Mouse (Mus musculus) left cerebral cortex, postnatal 36 days (tissue): Measurements from ENCODE around the gene Dnajc1. TPM values are rescaled to one million over a fixed set of nuclear protein-coding genes. Genes with fewer than 3 reads are reported as not detected.
A peak's percentile ranks its signal among the peaks of the same experiment; 100 is the strongest.

Source experiments
- DNase-seq, 2 experiments: peaks; one replicate each; pipeline ENCODE4 v3.0.0; 2021 to 2022; ENCODE audit warnings: low spot score in 2 of 2, mixed read lengths in 1 of 2
- intact Hi-C: fragments of 180-260 bp; cut with DNase I; formaldehyde crosslinking; loops from one replicate; pipeline ENCODE4 v1.15.1; 2025
- total RNA-seq, 2 experiments: library from RNA; stranded (reverse); gene quantifications; 2 replicates each; pipeline ENCODE4 v1.2.3; 2021

The Dnajc1 gene
- 10 to 100 TPM; 17.1 to 23.7 TPM for total RNA-seq

DNA sequence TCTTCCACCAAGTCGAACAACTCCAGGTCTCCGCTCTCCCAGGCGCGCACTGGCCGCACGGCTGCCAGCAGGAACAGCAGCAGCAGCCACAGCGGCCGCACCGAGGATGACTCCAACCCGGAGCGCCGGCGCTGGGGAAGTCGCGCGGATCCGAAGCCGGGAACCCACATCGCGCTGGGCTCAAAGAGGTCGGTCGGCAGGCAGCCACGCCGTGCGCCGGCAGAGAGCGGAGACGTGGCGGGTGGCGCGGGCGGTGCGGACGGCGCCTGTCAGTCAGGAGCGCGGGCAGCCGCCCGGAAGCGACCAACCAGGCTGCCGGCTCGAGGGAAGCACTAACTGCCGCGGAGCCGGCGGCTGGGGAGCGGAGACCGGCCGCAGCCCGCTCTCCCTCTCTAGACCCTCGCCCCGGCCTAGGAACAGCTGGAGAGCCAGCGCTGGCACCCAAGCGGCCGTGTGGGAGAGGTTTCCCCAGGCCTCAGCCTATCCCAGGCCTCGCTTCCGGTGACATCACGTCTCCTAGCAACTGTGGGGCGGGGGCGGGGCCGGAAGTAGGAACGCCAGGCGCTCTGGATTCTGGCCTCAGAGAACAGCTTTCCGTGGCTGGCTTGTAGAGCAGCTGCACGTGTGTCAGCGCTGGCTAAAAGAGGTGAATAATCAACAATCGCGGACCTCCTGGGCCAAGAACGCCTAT is at the start of gene Dnajc1:
Gene Dnajc1 (minus strand): TSS at position 500 of the 691 bp plus-strand sequence.
- DNase-seq, result peak; percentile 86 to 88
- intact Hi-C loops, result loop anchor here (5.0 to 10.0 kb wide), 4 partner anchors 192 to 952 kb away; partner anchors contain the start of genes 4930426L09Rik, Bmi1 and Pip4k2a

DNA sequence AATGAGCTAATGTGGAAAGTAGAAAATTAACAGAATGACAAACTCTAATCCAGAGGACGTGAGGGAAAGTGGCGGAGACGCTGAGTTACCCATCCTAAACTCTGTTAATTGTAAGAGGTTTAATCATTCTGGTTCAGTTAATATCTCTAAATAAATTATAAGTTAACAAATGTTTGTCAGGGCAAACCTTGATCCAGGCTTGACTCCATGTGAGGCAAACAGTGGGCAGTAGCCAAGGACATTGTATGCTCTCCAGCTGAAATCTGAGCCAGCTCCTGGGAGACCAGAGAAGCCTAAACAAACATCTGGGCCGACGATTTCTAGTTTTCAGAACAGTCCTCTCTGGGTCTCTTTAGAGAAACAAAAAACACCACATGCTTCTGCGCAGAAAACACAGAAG is 49.2 kb upstream of the Dnajc1 start:
- intact Hi-C loops, result no loop called here
- DNase-seq, result no peak

DNA sequence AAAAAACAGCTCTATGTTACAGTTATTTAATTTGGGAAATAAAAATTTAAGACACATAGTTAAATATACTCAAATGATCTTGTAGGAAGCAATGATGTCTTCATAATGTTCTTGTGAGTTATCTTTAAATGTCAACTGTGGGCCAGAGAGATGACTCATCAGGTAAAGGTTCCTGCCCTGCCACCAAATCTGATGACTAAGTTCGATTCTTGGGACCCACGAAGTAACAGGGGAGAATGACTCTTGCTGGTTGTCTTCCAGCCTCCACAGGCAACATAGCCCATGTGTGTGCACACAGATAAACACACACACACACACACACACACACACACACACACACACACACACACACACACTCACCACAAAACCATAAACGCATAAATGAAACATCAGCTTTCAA is 22.6 kb upstream of the Dnajc1 start:
- intact Hi-C loops, result no loop called here
- no peak for DNase-seq

DNA sequence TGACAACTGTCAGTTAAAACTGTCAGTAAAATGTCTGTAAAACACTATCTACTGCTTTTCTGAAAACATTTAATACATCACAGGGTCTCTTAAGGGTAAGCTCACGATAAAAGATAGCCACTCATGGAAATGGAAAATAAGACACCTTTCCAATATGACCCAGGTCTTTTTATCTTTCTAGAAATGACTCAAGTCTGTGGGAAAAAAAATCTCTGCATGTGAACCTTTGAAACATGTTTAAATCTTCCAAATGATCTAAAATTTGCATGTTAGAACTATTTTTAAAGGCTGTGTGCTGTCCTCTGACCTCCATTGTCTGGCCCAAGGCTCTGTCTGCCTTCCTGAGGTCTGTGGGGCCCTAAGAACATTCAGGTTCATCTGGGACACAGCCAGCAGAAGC is 11.0 kb upstream of the Dnajc1 start:
- DNase-seq, result no peak
- intact Hi-C loops, result no loop called here

DNA sequence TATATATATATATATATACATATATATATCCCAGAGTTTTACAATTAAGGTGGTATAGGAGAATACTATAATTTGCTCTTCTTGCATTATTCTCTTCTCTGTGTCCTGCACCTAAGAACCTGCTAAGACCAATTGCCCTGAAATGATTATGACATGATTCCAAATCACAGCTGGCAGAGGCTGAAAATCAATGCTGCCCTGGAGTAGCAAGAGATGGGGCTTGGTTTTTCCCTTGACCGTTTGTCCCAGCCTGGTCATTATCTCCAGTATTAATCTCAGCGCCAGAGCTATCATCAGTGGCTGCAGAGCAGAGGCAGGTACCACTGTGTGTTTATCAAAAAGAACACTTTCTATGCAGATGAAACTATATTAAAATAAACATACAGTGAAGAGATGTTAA is 9.1 kb upstream of the Dnajc1 start:
- intact Hi-C loops, result no loop called here
- no peak for DNase-seq

DNA sequence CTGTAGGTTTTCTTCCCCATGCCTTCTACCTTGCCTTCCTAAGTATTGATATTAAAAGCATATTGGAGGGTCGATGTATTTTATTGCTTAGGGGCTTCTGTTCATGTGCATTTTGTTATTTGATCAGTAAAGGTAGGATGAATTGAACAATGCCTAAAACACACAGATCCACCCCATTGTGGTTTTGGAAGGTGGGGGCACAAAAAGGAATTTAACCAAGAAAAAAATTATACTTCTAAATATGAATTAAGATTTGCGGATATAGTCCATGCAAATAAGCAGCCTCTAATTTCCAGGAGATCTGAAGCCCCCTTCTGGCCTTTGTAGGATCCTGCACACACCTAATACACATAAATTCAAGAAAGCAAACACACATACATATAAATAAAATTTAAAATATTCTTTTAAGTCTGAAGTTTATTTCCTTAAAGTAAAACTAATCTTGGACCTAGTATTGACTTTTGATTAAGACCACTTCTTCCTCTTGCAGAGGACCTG is 441 bp upstream of the Dnajc1 start:
- no peak for DNase-seq
- intact Hi-C loops, result loop anchor here (5.0 to 10.0 kb wide), 4 partner anchors 192 to 952 kb away; partner anchors contain the start of genes 4930426L09Rik, Bmi1 and Pip4k2a

DNA sequence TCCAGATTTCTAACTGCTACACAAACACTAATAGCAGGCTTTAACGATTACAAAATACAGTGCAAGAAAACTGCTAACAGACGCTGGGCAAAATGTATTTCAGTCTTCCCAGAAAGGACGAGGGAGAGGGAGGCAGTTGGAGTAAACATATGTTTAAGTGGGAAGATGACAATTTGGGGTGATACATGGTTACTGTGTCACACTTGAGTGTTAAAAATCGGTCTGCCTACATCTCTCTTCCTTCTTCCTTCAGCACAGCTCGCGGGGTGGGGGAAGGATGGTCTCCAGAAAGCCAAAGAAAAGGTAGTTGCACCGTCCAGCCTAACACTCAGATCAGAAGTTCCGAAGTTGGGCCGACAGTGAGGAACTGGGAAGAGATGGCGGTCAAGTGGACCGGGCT is 769 bp downstream of the Dnajc1 start:
- DNase-seq, result no peak
- intact Hi-C loops, result loop anchor here (5.0 to 10.0 kb wide), 4 partner anchors 193 to 953 kb away; partner anchors contain the start of genes 4930426L09Rik, Bmi1 and Pip4k2a

DNA sequence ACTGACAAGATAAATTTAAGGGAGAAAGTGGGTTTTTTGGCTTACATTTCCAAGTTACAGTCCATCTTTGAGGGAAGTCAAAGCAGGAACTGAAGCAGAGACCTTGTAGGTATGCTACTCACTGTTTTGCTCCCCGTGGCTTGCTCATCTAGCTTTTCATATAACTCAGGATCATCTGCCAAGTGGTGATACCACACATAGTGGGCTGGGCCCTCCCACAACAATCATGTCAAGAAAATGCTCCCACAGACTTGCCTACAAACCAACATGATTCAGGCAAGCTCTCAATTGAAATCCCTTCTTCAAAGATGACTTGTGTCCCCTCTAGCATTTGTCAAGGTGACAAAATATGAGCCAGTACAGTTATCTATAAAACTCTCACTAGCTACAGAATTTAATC is 3.0 kb downstream of the Dnajc1 start:
- intact Hi-C loops, result loop anchor here (5.0 to 10.0 kb wide), 5 partner anchors 195 to 955 kb away; partner anchors contain the start of genes 4930426L09Rik, Bmi1 and Pip4k2a
- peak in 1 of 2 experiments; percentile 28 for DNase-seq

DNA sequence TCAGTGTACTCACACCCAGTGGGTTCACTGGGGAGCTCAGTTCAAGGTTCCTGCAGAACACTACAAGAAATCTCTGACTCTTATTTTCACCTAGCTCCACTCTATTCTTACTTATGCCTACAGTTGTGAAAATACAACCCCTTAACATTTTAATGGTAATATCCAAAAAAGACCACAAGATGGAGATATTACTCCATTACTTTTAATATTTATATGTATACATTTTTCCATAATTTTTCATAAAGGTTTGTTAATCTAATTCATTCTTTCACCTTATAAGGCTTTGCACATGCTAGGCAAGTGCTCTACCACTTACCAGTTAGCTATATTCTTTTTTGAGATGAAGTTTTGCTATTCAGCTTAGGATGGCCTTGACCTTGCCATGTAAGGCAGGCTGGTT is 11.0 kb downstream of the Dnajc1 start:
- no peak for DNase-seq
- intact Hi-C loops, result loop anchor here (10.0 kb wide), 1 partner anchor 893 kb away; no protein-coding TSS in a partner anchor

DNA sequence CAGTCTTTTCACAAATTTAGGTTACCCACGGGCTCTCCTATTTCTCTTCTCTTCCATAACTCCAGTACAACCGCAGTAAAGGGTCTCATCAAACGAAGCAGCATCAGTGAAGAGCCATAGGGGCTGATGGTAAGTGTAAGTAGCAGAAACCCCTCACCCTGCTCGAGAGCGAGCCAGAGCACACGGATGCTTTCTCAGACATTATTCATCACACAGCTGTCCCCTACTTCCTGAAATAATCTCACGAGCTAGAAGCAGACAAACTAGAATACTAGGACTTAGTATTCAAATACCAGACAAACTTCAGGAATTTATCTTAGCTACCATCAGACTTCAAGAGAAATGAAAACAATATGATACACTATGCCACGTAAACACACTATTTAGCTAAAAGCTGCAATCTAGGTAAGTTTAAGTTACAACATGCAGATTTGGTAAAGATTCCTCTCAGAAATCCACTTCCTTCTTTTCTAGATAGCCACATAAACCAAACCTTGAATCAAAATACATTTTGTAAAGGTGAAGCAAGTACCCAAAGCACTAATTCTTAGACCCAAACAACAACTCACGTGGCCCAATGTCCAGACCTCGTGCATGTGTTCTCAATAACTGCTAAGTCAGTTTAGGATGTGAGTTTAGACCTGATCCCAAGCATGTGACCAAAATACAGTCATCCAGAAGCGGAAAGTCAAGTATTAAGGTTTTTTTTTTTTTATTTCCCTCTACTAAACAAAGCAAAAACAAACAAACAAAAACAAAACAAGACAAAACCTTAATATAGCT is 20.0 kb downstream of the Dnajc1 start:
- intact Hi-C loops, result no loop called here
- DNase-seq, result no peak

DNA sequence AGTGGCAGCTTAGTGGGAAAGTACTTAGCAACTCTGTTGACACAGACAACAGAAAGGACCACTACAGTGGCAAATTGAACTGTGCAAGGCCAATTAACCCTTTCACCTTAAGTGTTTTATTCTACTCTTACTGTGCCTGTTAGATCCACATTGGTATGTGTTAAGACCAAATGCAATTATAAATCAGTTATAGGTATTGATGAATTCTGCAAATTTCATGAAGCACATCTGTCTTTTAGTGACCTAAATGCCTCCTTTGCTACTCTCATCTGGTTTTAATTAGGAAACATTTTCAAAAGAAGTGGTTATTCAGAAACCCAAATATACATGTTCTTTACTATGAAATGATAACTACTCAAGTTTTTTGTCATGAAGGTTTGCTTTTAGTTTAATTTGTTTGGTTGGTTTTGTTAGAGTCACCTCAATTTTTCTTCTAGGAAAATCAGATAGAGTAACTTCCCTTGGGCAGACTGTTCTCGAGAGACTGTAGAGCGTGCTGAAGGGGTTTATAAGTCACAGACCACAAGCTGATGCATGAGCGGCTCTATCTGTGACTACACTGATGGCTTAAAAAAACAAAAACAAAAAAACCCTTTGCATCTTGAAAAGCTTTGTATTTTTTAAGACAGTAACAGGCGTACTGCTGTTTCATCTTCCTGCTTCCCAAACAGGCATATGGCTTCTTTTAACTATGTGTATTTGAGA is 21.7 kb downstream of the Dnajc1 start:
- intact Hi-C loops, result no loop called here
- no peak for DNase-seq

DNA sequence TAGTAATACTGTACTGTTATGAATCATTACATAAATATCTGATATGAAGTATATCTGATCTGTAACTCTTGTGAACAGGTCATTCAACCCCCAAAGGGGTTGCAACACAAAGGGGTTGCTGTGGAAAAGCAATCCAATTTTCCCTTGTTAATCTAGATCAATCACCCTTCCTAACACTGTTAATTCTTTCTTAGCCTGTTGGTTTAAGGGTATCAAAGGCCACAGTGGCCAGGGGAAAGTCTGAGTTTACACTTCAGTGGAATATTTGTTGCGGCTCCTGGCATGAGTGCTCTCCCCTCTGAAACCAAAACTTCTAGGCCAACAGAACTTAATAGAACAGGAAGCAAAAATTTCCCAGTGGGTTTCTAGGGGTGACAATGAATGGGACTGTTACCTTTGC is 28.2 kb downstream of the Dnajc1 start:
- DNase-seq, result no peak
- intact Hi-C loops, result no loop called here

DNA sequence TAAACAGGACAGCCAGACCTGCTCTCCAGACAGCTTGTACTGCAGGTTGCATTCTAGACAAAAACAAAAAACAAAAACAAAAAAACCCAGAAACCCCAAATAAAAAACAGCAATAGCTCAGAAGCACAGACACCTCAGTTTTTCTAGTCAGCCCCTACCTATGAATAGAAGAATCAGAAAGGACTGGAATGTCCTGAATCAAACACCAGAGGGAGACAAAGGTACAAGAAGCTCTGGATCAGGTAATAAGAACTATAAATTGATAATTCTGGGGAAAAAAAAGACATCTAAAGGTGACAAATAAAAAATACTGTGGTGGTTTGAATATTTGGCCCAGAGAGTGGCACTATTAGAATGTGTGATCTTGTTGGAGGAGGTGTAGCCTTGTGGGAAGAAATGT is 37.3 kb downstream of the Dnajc1 start:
- DNase-seq, result no peak
- intact Hi-C loops, result loop anchor here (10.0 kb wide), 2 partner anchors 330 to 990 kb away; no protein-coding TSS in a partner anchor

DNA sequence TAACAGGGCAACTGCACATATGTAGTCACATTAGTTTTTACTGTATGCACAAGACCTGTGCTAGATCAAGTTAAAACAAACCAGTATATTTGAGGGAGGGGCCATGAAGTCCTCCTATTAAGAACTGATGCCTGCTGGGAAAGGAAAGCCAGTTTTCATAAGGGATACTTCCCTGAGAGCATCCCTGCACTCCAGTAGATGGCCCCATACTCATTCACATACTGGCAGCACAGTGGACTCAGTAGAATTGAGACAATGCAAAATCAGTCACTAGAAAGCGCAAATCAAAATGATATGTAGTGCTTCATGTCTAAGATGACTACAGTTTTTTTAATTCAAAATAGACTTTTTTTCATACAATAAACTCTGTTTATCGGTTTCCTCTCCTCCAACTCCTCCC is 40.0 kb downstream of the Dnajc1 start:
- no peak for DNase-seq
- intact Hi-C loops, result loop anchor here (10.0 kb wide), 2 partner anchors 328 to 992 kb away; no protein-coding TSS in a partner anchor

DNA sequence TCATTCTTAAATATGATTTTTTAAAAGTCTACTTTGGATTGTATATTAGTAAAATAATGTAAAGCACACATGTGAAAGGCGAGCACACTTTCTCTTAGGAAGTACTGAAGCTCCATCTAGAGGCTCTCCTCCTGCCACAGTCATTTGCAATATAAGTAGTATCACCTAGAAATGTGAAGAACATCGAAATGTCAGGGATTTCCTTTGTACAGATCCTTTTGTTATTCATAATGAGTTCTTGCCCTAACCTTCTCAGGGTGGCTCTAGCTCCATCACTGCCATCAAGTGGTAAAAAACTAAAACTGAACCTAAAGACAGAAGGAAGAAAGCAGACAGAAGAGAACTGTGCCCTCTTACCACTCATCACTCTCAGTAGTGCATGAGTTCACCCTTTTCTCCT is 49.2 kb downstream of the Dnajc1 start:
- DNase-seq, result no peak
- intact Hi-C loops, result no loop called here

DNA sequence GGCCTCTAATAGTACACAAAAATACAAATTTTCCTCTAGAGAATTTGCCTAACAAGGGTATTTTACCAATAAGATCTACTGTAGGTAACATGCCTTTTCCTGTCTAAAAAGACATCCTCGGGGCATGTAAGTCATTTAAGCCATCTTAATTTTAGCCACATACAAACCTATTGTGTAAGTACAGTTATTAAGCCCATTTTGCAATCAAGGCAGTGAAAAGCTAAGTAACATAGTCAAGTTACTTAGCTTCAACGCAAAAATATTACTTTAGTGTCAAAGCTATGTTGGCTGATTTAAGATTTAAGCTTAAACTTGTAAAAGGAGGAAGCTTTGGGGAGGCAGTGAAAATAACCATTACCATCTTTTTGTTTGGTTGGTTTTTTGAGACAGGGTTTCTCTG is 74.0 kb downstream of the Dnajc1 start:
- DNase-seq, result no peak
- intact Hi-C loops, result no loop called here

DNA sequence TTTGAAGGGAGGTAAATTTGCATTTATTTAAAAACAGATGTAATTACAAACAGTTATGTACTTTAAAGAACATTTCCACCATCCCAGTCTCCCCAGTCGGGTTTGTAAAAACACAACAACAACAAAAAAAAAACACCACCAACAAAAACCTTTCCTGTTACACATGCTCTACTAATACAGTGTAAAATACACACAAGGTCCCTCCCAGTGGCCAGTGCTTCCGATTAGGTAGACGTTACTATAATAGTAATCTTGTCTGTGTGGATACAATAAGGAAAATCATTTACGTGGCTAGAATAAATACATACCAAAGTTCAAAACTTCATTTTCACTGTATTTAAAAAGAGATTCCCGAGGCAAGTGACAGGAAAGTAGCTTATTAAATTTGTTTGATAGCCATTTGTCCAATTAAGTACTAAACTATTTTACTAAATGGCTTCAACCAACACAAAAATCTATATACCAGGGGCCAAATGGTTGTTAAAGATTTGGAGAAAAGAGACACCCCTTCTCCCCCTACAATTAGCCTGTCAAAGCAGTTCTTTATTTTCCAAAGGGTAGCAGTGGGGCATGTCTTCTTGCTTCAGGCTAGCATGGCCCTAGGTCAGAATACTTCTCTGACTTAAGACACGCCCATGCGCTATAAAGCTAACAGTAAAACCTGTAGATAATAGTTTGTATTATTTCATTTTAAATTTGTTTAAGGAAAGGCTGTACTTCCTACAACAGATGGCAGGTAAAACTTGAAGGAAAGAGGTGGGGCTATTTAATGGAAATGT is 74.9 kb downstream of the Dnajc1 start:
- intact Hi-C loops, result no loop called here
- no peak for DNase-seq

DNA sequence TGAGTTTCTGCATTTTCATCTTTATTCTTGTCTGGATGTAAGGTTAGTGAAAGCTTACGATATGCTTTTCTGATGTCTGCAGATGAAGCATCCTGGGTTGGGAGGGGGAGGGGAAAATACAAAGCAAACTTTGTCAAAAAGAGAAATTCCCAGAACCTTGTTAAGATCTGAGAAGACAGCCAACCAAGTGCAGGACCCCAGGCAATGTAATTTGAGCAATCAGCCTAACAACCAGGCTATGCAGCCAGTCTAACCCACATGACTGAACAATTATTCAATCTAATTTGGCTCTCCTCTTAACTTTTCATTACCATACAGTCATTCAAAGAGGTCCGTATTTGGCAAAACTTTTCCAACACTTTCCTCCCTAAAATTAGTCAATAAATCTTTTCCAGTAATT is 75.7 kb downstream of the Dnajc1 start:
- no peak for DNase-seq

More for the DNA sequence above, 75.7 kb downstream of the Dnajc1 start:
- intact Hi-C loops, result no loop called here
